Mouse (Mus musculus) thymus, adult 2 months (tissue): ENCODE measurements around the gene Dnajc13.

Source experiments
- CTCF ChIP-seq: fragments of 200-500 bp; IDR thresholded peaks from 2 replicates; pipeline ENCODE4 v1.5.1; 2012; ENCODE audit warnings: mild to moderate bottlenecking, control low read depth, low read length, moderate library complexity, borderline replicate concordance; ENCODE audit not compliant: control insufficient read depth, poor library complexity, insufficient read depth; ENCODE audit errors: extremely low read depth
- POLR2A ChIP-seq: fragments of 200-500 bp; IDR thresholded peaks from 2 replicates; pipeline ENCODE4 v1.6.1; 2012; ENCODE audit warnings: mild to moderate bottlenecking, low read length, control low read depth, moderate library complexity; ENCODE audit not compliant: control insufficient read depth, poor library complexity, insufficient read depth; ENCODE audit errors: extremely low read depth

- TF ChIP-seq POLR2A (no peak), CTCF (no peak)
Measured at GRCm38 (mm10) chr9:104193900-104194299, 68.8 kb downstream of the Dnajc13 start.
